Mouse (Mus musculus): ENCODE measurements around the gene 4930467E23Rik.
A peak's percentile ranks its signal among the peaks of the same experiment; 100 is the strongest.
"Not testable (repeated sequence)": the region's sequence is repeated elsewhere in the genome, so short reads cannot be mapped to it uniquely, and the experiment has no call there.

Gene 4930467E23Rik

GRCm38 (mm10) chr8:19729276-19729675 lies at the start of gene 4930467E23Rik:
Gene 4930467E23Rik, plus strand, starts transcription at chr8:19729576.
- DNase-seq (ENCODE audit: low spot score in 2 of 2) = not testable (repeated sequence)

GRCm38 (mm10) chr8:19682311-19682710 lies 47.1 kb upstream of the 4930467E23Rik start:
- not testable (repeated sequence) for DNase-seq (ENCODE audit: low spot score in 2 of 2)

GRCm38 (mm10) chr8:19685476-19685875 lies 43.9 kb upstream of the 4930467E23Rik start:
- DNase-seq (ENCODE audit: low spot score in 2 of 2) = not testable (repeated sequence)

DNA sequence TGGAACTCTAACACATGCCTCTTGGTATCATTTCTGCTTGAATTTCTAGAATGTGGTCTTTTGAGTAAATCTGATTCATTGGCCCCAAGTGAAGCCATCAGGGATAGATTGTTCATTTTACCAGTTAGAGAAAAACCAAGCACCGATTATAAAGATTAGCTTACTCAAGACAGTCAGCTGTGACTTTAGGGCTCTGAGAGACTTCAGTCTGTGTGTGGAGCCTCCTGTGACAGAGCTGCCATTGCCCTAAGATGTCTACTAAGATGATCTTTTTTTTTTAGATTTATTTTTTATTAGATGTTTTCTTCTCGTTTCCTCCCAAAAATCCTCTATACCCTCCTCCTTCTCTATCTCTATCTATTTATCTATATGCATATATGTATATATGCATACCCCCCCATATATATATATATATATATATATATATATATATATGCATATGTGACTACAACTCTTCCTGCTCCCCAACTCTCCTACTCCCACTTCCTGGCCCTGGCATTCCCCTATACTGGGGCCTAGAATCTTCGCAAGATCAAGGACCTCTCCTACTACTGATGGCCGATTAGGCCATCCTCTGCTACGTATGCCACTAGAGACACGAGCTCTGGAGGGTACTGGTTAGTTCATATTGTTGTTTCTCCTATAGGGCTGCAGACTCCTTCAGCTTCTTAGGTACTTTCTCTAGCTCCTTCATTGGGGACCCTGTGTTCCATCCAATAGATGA lies 40.4 kb upstream of the 4930467E23Rik start:
- DNase-seq (ENCODE audit: low spot score in 2 of 2) = not testable (repeated sequence)

DNA sequence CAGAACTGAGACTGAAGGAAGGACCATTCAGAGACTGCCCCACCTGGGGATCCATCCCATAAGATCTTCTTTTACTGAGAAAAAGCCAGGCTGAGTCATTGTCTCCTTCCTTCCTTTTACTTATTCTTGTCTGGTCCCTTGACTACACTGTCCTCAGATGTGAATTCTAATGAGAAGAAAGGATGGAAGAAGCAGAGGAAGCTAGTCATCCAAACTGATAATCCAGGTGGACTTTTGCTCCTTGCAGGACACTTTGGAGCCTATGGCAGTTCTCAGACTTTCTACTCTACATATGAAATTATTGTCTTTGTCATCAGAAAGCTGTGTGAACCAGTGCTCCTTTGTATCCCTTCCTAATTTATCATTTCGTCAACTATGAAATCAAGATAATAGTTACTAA lies 39.6 kb upstream of the 4930467E23Rik start:
- DNase-seq (ENCODE audit: low spot score in 2 of 2) = not testable (repeated sequence)

DNA sequence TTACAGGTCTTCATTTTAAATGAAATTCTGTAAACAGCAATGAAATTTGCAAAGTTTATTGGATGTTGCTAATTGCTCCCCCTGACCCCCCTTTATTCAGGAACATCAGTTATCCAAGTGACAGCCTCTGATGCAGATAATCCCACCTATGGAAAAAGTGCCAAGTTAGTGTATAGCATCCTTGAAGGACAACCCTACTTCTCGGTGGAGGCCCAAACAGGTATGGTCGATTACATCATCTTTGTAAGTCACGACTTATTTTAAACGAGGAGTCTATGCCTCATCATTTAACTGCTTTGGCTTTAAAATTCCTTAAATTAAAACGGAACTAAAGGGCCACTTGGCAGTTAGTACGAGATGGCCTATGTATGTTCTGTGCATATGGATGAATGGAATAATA lies 38.0 kb upstream of the 4930467E23Rik start:
- DNase-seq (ENCODE audit: low spot score in 2 of 2) = not testable (repeated sequence)

DNA sequence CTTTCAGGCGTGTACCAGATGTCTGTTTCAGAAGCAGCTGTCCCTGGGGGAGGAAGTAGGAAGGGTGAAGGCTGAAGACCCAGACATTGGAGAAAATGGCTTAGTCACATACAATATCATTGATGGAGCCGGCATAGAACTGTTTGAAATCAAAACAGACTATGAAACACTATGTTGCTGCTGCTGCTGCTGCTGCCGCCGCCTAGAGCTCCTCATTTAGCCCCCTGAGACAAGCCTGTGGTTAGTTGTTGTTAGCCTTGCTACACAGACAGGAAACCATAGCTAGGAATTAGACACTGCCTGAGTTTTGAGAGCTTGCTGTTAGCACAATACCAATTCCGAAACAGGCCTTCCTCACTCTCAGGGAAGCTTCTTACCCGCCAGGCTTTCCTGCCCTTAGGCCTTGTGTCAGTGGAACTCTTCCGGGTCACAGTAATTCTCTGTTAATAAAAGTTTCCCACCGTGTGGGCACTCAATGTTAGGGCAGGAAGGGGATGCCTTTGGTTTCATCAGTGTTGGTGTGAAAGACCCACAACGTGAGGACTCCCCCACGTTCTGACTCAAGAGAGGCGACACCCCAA lies 31.8 kb upstream of the 4930467E23Rik start:
- DNase-seq (ENCODE audit: low spot score in 2 of 2) = not testable (repeated sequence)

DNA sequence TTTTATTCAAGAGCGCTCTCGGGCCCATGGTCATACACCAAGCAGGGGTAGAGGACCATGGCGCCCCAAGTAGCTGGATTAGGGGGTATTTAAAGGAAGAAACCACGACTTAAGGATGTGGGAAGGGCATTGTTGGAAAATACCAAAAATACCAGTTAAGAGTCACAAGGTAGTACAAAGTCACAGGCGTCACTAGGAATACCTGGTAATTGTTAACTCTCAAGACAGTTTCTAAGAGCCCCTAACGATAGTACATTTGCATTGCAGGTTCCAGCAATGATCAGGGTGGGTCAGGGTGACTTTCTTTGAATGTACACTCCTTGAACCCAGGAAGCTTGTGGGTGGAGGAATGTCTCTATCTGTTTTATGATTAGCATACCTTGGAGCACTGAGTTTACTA lies 31.3 kb upstream of the 4930467E23Rik start:
- DNase-seq (ENCODE audit: low spot score in 2 of 2) = not testable (repeated sequence)

- peak in 1 of 2 experiments; percentile 42 for DNase-seq (ENCODE audit: low spot score in 2 of 2)
Observed at GRCm38 (mm10) chr8:19698722-19699121, 30.7 kb upstream of the 4930467E23Rik start.

DNA sequence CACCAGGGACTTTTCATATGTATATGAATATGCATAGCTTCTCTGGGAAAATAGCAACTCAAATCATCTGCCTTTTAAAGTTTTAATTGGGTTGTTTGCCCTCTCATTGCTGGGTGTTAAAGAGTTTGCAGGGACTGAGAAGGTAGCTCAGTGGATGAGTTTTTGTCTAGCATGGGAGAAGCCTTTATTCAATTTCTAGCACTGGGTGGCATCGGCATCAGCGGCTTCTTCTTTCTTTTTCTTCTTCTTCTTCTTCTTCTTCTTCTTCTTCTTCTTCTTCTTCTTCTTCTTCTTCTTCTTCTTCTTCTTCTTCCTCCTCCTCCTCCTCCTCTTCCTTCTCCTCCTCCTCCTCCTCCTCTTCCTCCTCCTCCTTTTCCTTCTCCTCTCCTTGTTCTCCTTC lies 28.1 kb upstream of the 4930467E23Rik start:
- DNase-seq (ENCODE audit: low spot score in 2 of 2) = not testable (repeated sequence)

DNA sequence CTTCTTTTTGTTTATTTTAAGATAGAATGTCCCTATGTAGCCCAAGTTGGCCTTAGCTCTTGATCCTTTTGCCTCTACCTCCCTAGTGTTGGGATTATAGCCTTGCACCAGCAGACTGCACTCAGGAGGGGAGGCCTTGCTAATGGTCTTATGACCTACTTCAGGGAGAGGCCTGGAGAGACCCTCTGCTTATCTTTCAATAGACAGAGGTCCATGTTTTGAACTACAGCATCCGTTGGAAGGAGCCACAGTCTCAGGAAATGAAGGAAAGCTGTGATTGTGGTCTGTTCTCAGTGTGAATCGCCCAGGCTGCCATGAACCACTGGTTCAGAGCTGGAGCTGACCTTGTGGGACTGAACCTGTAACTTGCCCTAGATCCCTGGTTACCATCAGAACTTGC lies 27.1 kb upstream of the 4930467E23Rik start:
- DNase-seq (ENCODE audit: low spot score in 2 of 2) = not testable (repeated sequence)

DNA sequence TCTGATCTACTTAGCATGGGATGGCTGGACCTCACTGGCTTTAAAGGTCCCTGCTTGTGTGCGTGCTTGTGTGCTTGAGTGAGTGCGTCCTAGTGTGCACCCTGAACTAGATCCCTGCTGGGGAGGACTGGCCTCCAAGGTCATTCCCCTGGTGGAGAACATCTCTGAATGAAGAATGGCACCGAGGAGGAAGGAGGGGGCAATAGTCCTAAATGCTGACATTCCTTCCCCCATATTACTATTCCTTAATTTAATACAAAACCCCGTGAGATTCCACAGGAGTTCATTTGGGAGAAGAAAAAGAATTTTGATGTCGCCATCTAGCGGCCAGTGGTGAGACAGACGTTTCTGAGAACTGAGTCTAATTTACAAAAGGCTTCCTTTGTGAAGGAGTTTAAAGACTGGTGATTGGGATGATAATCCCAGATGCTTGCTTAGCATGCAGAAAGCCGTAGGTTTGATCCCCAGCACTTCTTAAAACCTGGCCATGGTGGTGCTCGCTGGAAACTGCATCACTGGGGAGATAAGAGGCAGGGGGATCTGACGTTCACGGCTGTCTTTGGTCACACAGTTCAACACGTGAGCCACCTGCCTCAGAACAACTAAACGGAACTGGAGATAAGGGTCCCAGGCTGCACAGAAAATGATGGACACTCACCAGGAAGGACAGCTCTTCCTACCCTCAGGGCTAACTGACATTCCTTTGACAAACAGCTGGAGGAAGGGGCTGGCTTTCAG lies 26.2 kb upstream of the 4930467E23Rik start:
- DNase-seq (ENCODE audit: low spot score in 2 of 2) = peak in 1 of 2 experiments; percentile 52

DNA sequence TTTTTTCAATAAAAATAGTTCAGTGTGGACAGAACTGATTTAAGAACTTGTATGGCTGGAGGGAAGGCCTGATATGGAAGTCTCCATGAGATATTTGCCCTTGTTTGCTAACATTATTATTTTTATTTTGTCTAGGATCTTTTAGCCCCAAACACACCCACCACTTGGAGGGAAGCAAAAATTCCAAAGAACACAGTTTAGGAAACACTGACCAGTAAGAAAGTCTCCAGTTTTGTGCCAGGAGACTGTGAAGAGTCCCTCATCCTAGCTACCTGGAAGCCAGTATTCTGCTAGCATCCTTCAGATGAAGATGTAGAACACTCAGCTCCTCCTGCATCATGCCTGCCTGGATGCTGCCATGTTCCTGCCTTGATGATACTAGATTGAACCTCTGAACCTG lies 25.5 kb upstream of the 4930467E23Rik start:
- DNase-seq (ENCODE audit: low spot score in 2 of 2) = not testable (repeated sequence)

DNA sequence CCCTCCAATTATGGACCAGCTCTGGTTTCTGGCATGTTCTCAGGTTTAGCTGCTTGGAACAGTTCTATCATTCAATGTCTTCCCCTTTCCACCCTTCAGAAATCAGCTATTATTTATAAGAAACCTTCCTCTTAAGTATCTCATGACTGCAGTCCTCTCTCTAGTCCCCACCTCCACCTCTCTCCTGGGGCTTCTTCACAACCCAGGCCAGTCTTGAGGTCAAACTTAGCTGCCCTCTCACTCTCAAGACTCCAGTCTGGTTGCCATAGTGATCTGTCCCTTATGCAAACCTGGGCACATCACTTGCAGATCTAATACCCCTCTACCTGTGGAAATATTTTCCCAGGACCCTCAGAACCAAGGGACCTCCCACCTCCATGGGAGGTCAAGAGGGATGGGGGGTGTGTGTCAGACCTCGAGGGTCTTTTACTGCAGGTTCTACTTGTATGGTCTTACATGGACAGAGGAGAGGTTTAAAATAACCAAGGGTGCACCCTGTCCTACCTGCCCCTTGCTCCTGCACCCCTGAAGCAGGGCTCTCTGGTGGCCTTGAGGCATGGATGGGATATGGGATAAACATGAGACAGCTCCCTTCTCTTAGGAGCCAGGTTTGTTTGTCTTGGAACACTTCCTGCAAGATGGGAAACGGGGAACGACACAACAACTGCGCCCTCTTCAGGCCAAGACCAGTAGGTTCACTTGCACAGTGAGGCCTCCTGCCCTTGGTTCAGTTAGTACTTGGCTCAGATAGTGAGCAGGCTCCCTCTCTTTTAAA lies 24.7 kb upstream of the 4930467E23Rik start:
- DNase-seq (ENCODE audit: low spot score in 2 of 2) = peak in 1 of 2 experiments; percentile 45

GRCm38 (mm10) chr8:19705216-19705600 lies 24.2 kb upstream of the 4930467E23Rik start:
- DNase-seq (ENCODE audit: low spot score in 2 of 2) = not testable (repeated sequence)

DNA sequence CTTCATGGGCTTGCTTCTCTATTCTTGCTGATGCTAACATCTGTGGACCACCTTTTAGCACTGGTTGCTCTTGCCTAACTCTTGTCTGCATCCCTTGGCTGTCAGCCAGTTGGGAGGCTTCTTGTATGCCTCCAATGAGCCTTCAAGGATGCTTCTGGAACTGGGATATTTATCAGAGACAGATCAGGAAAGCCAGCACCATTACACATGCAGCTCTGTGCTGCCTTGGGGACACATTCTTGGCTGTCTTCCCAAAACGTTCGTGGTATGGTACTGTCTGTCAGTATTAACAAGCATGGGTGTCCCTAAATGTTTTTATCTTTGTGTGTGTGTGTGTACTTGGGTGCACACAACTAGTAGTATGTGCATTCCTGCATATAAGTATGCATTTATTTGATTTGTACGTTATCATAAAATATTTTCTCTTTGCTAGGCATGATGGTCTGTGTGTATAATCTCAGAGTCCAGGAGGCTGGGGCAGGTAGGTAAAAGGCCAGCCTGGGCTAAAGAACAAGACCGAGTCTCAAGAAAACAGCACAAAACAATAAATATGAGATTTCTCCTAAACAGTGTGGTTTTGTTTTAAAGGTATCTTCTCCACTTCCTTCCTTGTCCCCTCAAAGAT lies 23.2 kb upstream of the 4930467E23Rik start:
- DNase-seq (ENCODE audit: low spot score in 2 of 2) = not testable (repeated sequence)

- peak in 1 of 2 experiments; percentile 54 for DNase-seq (ENCODE audit: low spot score in 2 of 2)
Observed at GRCm38 (mm10) chr8:19706918-19707760, 22.2 kb upstream of the 4930467E23Rik start.

GRCm38 (mm10) chr8:19707761-19708443 lies 21.5 kb upstream of the 4930467E23Rik start:
- not testable (repeated sequence) for DNase-seq (ENCODE audit: low spot score in 2 of 2)

- DNase-seq (ENCODE audit: low spot score in 2 of 2) = not testable (repeated sequence)
Observed at GRCm38 (mm10) chr8:19708976-19709375, 20.4 kb upstream of the 4930467E23Rik start.

GRCm38 (mm10) chr8:19709488-19709887 lies 19.9 kb upstream of the 4930467E23Rik start:
- DNase-seq (ENCODE audit: low spot score in 2 of 2) = not testable (repeated sequence)
